Mouse (Mus musculus) kidney, postnatal 4 days (tissue): ENCODE measurements around the gene Olfr676.
"Not testable (repeated sequence)": the region's sequence is repeated elsewhere in the genome, so short reads cannot be mapped to it uniquely, and the experiment has no call there.

Experiments used
- DNase-seq, 2 experiments: peaks; one replicate each; pipeline ENCODE4 v3.0.0; 2021; ENCODE audit warnings: mixed read lengths in 2 of 2

Olfr676 gene

GRCm38 (mm10) chr7:105032398-105032797 lies at the start of gene Olfr676:
Olfr676 (plus strand) TSS chr7:105032698.
- no peak for DNase-seq

- no peak for DNase-seq
Observed at GRCm38 (mm10) chr7:105001929-105002328, 30.6 kb upstream of the Olfr676 start, which contains the start of gene Olfr672. Olfr672 (minus strand) TSS chr7:105002029.

- no peak for DNase-seq
Observed at GRCm38 (mm10) chr7:105022530-105022929, 10.0 kb upstream of the Olfr676 start.

GRCm38 (mm10) chr7:105028360-105028759 lies 4.1 kb upstream of the Olfr676 start, which contains the start of gene Olfr675:
Olfr675 (minus strand) TSS chr7:105028460.
- DNase-seq, result no peak

- DNase-seq, result not testable (repeated sequence)
Observed at GRCm38 (mm10) chr7:105033836-105034235, 1.3 kb downstream of the Olfr676 start.

- DNase-seq, result no peak
Observed at GRCm38 (mm10) chr7:105058951-105059350, 26.5 kb downstream of the Olfr676 start.

- DNase-seq, result no peak
Observed at GRCm38 (mm10) chr7:105064175-105064574, 31.7 kb downstream of the Olfr676 start, which contains the start of gene Olfr678. Olfr678 (plus strand) TSS chr7:105064475.

GRCm38 (mm10) chr7:105080905-105081304 lies 48.4 kb downstream of the Olfr676 start, which contains the start of gene Olfr679:
Olfr679 (plus strand) TSS chr7:105081205.
- no peak for DNase-seq
